18 mouse cellular contexts compared by ENCODE assay signal in genomic region chr16:70880678-70881077, GRCm38 (mm10).
DNase-seq lines count a peak whose midpoint lies in the region; ATAC-seq lines count a peak whose summit lies in the region.
"Had no signal": no experiment of that assay in that cellular context is flagged by ENCODE, and none has a peak within 500 bp of the region (broad histone marks: within the 10 kb centered on the region; RNA-seq: fewer than 3 reads in every experiment).

No protein-coding gene starts in this region.

- H3K27ac ChIP-seq in forebrain, embryonic 15.5 days (replicated peaks): peak overlapping the region; percentile 69
- H3K27ac ChIP-seq in midbrain, embryonic 12.5 days (replicated peaks): peak overlapping the region; percentile 36; the same call in 1 of the 2 replicates
- no peak overlapping the region for H3K27ac ChIP-seq in heart, embryonic 10.5 days
- H3K27ac ChIP-seq: gastrocnemius, adult 2 months; intestine, embryonic 15.5 days; liver, embryonic 13.5 days had no signal

- ATAC-seq in forebrain, embryonic 15.5 days (replicated peaks): peak; percentile 72
- ATAC-seq in midbrain, embryonic 12.5 days (ENCODE audit: low FRiP score, low read depth): 0 out of 2 replicates have a peak, but pooled peaks have one; percentile 27
- ATAC-seq: activated CD4-positive, CD25-positive, alpha-beta regulatory T cell, adult 4 months; intestine, embryonic 15.5 days had no signal

- no peak overlapping the region for H3K4me3 ChIP-seq in forebrain, embryonic 15.5 days
- no peak overlapping the region for H3K4me3 ChIP-seq in midbrain, embryonic 12.5 days
- no peak overlapping the region for H3K4me3 ChIP-seq in heart, embryonic 10.5 days
- H3K4me3 ChIP-seq: gastrocnemius, adult 2 months; intestine, embryonic 15.5 days; liver, embryonic 13.5 days had no signal

- H3K36me3 ChIP-seq in forebrain, embryonic 15.5 days: no peaks in the 10 kb centered on the region
- no peaks in the 10 kb centered on the region for H3K36me3 ChIP-seq in midbrain, embryonic 12.5 days
- no peaks in the 10 kb centered on the region for H3K36me3 ChIP-seq in heart, embryonic 10.5 days
- H3K36me3 ChIP-seq: intestine, embryonic 15.5 days; liver, embryonic 13.5 days had no signal

- 22% methylated on average over 2 of the region's 2 CpGs for WGBS in forebrain, embryonic 15.5 days
- WGBS in midbrain, embryonic 12.5 days: 17% methylated on average over 2 of the region's 2 CpGs
- WGBS in heart, embryonic 10.5 days: 50% methylated on average over 2 of the region's 2 CpGs

- DNase-seq in left cerebral cortex, postnatal 14 days (ENCODE audit: low spot score in 2 of 2): peak; percentile 7 to 31
- no peak for DNase-seq in left cerebral cortex, adult 11 months (ENCODE audit: low spot score)
- no peak for DNase-seq in heart, embryonic 10.5 days (ENCODE audit: low spot score)
- DNase-seq in spleen, postnatal 4 days (ENCODE audit: low spot score in 2 of 2): no peak
- DNase-seq in kidney, postnatal 4 days: no peak
- DNase-seq: adrenal gland, postnatal 36 days; cerebellum, adult 11 months; gastrocnemius, adult 2 months; heart, adult 18-20 months; heart, postnatal 10 days; kidney, postnatal 36 days; liver, embryonic 13.5 days; lung, postnatal 10 days; thymus, adult 18-20 months had no signal

- peak overlapping the region; percentile 24; the same call in 1 of the 2 replicates for H3K4me2 ChIP-seq in forebrain, embryonic 15.5 days (replicated peaks)
- no peak overlapping the region; the same call in 1 of the 2 replicates for H3K4me2 ChIP-seq in midbrain, embryonic 12.5 days (replicated peaks)
- H3K4me2 ChIP-seq: intestine, embryonic 15.5 days; liver, embryonic 13.5 days had no signal

- intact Hi-C loops in left cerebral cortex, postnatal 14 days (cut with DNase I): no loop called here

- H3K9ac ChIP-seq in forebrain, embryonic 15.5 days (replicated peaks): no peak overlapping the region
- H3K9ac ChIP-seq in midbrain, embryonic 12.5 days (replicated peaks): no peak overlapping the region
- H3K9ac ChIP-seq: intestine, embryonic 15.5 days; liver, embryonic 13.5 days had no signal

- no peaks in the 10 kb centered on the region for H3K9me3 ChIP-seq in forebrain, embryonic 15.5 days
- H3K9me3 ChIP-seq in midbrain, embryonic 12.5 days: no peaks in the 10 kb centered on the region
- H3K9me3 ChIP-seq in heart, embryonic 10.5 days: no peaks in the 10 kb centered on the region
- H3K9me3 ChIP-seq: intestine, embryonic 15.5 days; liver, embryonic 13.5 days had no signal

- H3K27me3 ChIP-seq in forebrain, embryonic 15.5 days: no peaks in the 10 kb centered on the region
- H3K27me3 ChIP-seq in midbrain, embryonic 12.5 days: no peaks in the 10 kb centered on the region
- no peaks in the 10 kb centered on the region for H3K27me3 ChIP-seq in heart, embryonic 10.5 days (ENCODE audit: insufficient read depth, poor library complexity, severe bottlenecking)
- H3K27me3 ChIP-seq: intestine, embryonic 15.5 days; liver, embryonic 13.5 days had no signal

- H3K4me1 ChIP-seq in forebrain, embryonic 15.5 days: peaks cover 14% of the 10 kb centered on the region
- H3K4me1 ChIP-seq in midbrain, embryonic 12.5 days: peaks cover 5% of the 10 kb centered on the region
- H3K4me1 ChIP-seq in heart, embryonic 10.5 days: no peaks in the 10 kb centered on the region
- H3K4me1 ChIP-seq: intestine, embryonic 15.5 days; liver, embryonic 13.5 days had no signal

Comparison
In these comparisons a context has a peak if more than half of its experiments do, and no peak if none do; other contexts are left out.
1. DNase-seq: peak in left cerebral cortex, postnatal 14 days (2 of 2); none in left cerebral cortex, adult 11 months (single experiment), heart, embryonic 10.5 days (single experiment), spleen, postnatal 4 days (0 of 2) and kidney, postnatal 4 days (0 of 2).